Mouse (Mus musculus) heart, adult 2 months (tissue): ENCODE data around the gene Chst8.

ENCODE experiments used
- CTCF ChIP-seq: fragments of 200-600 bp; IDR thresholded peaks from 2 replicates; pipeline ENCODE4 v1.8.1; 2022; ENCODE audit warnings: antibody characterized with exemption, mild to moderate bottlenecking, moderate library complexity
- EP300 ChIP-seq: fragments of 200-500 bp; IDR thresholded peaks from 2 replicates; pipeline ENCODE4 v1.6.1; 2011; ENCODE audit warnings: low read depth, low read length, control low read depth; ENCODE audit not compliant: insufficient read depth
- POLR2A ChIP-seq: fragments of 200-500 bp; IDR thresholded peaks from 2 replicates; pipeline ENCODE4 v1.6.1; 2011; ENCODE audit warnings: mild to moderate bottlenecking, low read depth, low read length, control low read depth; ENCODE audit not compliant: insufficient read depth

- TF ChIP-seq POLR2A (no peak), CTCF (no peak), EP300 (no peak)
These were observed 62.2 kb downstream of the Chst8 start for GRCm38 (mm10) chr7:34750350-34750749.
